Mouse (Mus musculus): ENCODE results near the gene Ulk3.

DNA sequence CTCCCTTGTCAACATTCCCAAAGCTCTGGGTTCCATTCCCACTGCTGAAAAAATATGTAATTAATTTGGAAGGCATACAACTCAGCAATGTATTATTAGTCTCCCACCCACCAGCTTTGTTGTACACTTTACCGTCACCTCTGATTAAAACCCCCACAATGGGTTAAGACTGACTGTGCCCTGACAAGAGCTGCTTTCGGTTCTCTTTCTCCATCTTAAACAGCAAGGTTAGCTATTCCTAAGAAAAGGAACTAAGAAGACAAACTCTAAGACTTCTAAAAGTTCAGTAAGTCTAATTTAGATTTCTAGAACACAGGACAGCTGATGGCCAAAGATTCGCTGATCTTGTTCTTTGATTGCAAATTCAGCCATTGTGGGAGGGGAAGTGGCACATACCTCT lies 32.0 kb upstream of the Ulk3 start:
- TF ChIP-seq POLR2A (IDR thresholded peaks at IDR 0.05; ENCODE audit: low read depth, low read length), result no peak
- no peak for TF ChIP-seq CTCF (IDR thresholded peaks at IDR 0.05; ENCODE audit: borderline replicate concordance, insufficient read depth, low read length)
